Mouse (Mus musculus) liver, embryonic 14.5 days (tissue): Measurements from ENCODE around the gene Rnf185.

Source experiments
- CTCF ChIP-seq: IDR thresholded peaks from 2 replicates; pipeline ENCODE4 v1.5.1; 2016; ENCODE audit warnings: antibody characterized with exemption, low read depth, control low read depth
- EP300 ChIP-seq: IDR thresholded peaks from 2 replicates; pipeline ENCODE4 v1.6.1; 2016; ENCODE audit warnings: antibody characterized with exemption, low read depth

- TF ChIP-seq CTCF = no peak
- no peak for TF ChIP-seq EP300
Observed at GRCm38 (mm10) chr11:3371599-3372295, 80.4 kb downstream of the Rnf185 start.
